Mouse (Mus musculus) midbrain, embryonic 15.5 days (tissue): Measurements from ENCODE around the gene Esd. TPM values are rescaled to one million over a fixed set of nuclear protein-coding genes. Genes with fewer than 3 reads are reported as not detected.
A peak's percentile ranks its signal among the peaks of the same experiment; 100 is the strongest.

ENCODE experiments used
- ATAC-seq: fragments of 200-750 bp; cut with Nextera tagmentation; replicated peaks from 2 replicates; pipeline ENCODE4 v1.8.0; 2017; ENCODE audit warnings: moderate TSS enrichment
- H3K27ac ChIP-seq: fragments of 300-500 bp; sonication (generic); 2 replicates; pipeline ENCODE4 v1.5.1; 2015; ENCODE audit warnings: mild to moderate bottlenecking, inconsistent platforms
- H3K27me3 ChIP-seq: fragments of 300-500 bp; sonication (generic); replicated peaks from 2 replicates; pipeline ENCODE4 v1.6.1; 2015; ENCODE audit warnings: inconsistent platforms
- H3K36me3 ChIP-seq: fragments of 300-500 bp; sonication (generic); replicated peaks from 2 replicates; pipeline ENCODE4 v1.6.1; 2015; ENCODE audit warnings: inconsistent platforms
- H3K4me1 ChIP-seq: fragments of 300-500 bp; sonication (generic); 2 replicates; pipeline ENCODE4 v1.6.1; 2015; ENCODE audit warnings: inconsistent platforms
- H3K4me2 ChIP-seq: fragments of 300-500 bp; sonication (generic); 2 replicates; pipeline ENCODE4 v1.6.1; 2015; ENCODE audit warnings: inconsistent platforms, mild to moderate bottlenecking, moderate library complexity
- H3K4me3 ChIP-seq: fragments of 300-500 bp; sonication (generic); 2 replicates; pipeline ENCODE4 v1.5.1; 2015; ENCODE audit warnings: mild to moderate bottlenecking, inconsistent platforms
- H3K9ac ChIP-seq: fragments of 300-500 bp; sonication (generic); 2 replicates; pipeline ENCODE4 v1.6.1; 2015; ENCODE audit warnings: mild to moderate bottlenecking, inconsistent platforms
- H3K9me3 ChIP-seq: fragments of 300-500 bp; sonication (generic); 2 replicates; pipeline ENCODE4 v1.6.1; 2016; ENCODE audit warnings: inconsistent platforms
- WGBS: fragments of 180-500 bp; shearing (Covaris S2); methylation state at CpG from one replicate; pipeline ENCODE4 v1.1.7; 2015; ENCODE audit warnings: mixed read lengths; 5-methylcytosine and 5-hydroxymethylcytosine counted together
- polyA plus RNA-seq: library from polyadenylated mRNA; unstranded; fragments of >200 nt; fragmentation: Nextera tagmentation; extraction: Ambion mirVana; gene quantifications from 2 replicates; pipeline ENCODE4 v1.2.1, GENCODE M21; 2015

Gene Esd
- polyA plus RNA-seq, 1 experiment from 2014 or later = 201 TPM

GRCm38 (mm10) chr14:74798063-74798890, 66.2 kb downstream of the Esd start:
- Histone ChIP-seq H3K36me3 (no peaks in the 10 kb centered on the region), H3K9ac (no peak overlapping the region), H3K27ac (peak overlapping the region; percentile 80), H3K27me3 (no peaks in the 10 kb centered on the region), H3K4me3 (no peak overlapping the region), H3K9me3 (no peaks in the 10 kb centered on the region), H3K4me1 (peaks cover 21% of the 10 kb centered on the region), H3K4me2 (peak overlapping the region; percentile 27; the same call in 1 of the 2 replicates)
- WGBS = 41% methylated on average over 16 of the region's 16 CpGs
- ATAC-seq = peak; percentile 94

Other genes with a start within 250 kb of the Esd start
- gene Htr2a, start 91.5 kb upstream of the Esd start, polyA plus RNA-seq = 2.1 and 2.5 TPM in 2 replicates
- gene Lrch1, start 215.6 kb downstream of the Esd start, polyA plus RNA-seq = 15.2 and 25.4 TPM in 2 replicates